Mouse (Mus musculus) cerebellum, postnatal 14 days (tissue): ENCODE results near the gene Tec.
A peak's percentile ranks its signal among the peaks of the same experiment; 100 is the strongest.

Experiments
- DNase-seq, 2 experiments: peaks; one replicate each; pipeline ENCODE4 v3.0.0; 2021; ENCODE audit warnings: mixed read lengths in 2 of 2

Tec gene

GRCm38 (mm10) chr5:72776595-72776994 lies 91.7 kb downstream of the Tec start:
- no peak for DNase-seq

- DNase-seq: no peak
Measured at GRCm38 (mm10) chr5:72776127-72776526, 92.2 kb downstream of the Tec start.

- no peak for DNase-seq
Measured at GRCm38 (mm10) chr5:72769841-72770240, 98.4 kb downstream of the Tec start.

GRCm38 (mm10) chr5:72763546-72763945 lies 104.7 kb downstream of the Tec start:
- no peak for DNase-seq

- DNase-seq: no peak
Measured at GRCm38 (mm10) chr5:72763025-72763424, 105.3 kb downstream of the Tec start.

- DNase-seq: no peak
Measured at GRCm38 (mm10) chr5:72761758-72762157, 106.5 kb downstream of the Tec start.

GRCm38 (mm10) chr5:72761237-72761636 lies 107.0 kb downstream of the Tec start:
- no peak for DNase-seq

GRCm38 (mm10) chr5:72758925-72759924 lies 109.1 kb downstream of the Tec start:
- no peak for DNase-seq

- peak; percentile 38 to 40 for DNase-seq
Measured at GRCm38 (mm10) chr5:72757155-72757773, 111.0 kb downstream of the Tec start.

- DNase-seq: peak; percentile 64 to 69
Measured at GRCm38 (mm10) chr5:72755941-72756340, 112.3 kb downstream of the Tec start.

GRCm38 (mm10) chr5:72755035-72755434 lies 113.2 kb downstream of the Tec start:
- peak; percentile 25 to 59 for DNase-seq

- DNase-seq: no peak
Measured at GRCm38 (mm10) chr5:72752585-72752984, 115.7 kb downstream of the Tec start, which contains the start of gene Txk. Txk (minus strand) TSS chr5:72752777.

- no peak for DNase-seq
Measured at GRCm38 (mm10) chr5:72751056-72751758, 117.1 kb downstream of the Tec start.

GRCm38 (mm10) chr5:72750226-72750625 lies 118.1 kb downstream of the Tec start:
- DNase-seq: no peak

GRCm38 (mm10) chr5:72748659-72749265 lies 119.5 kb downstream of the Tec start:
- no peak for DNase-seq

GRCm38 (mm10) chr5:72747384-72747783 lies 120.9 kb downstream of the Tec start:
- peak; percentile 15 to 20 for DNase-seq

GRCm38 (mm10) chr5:72746461-72746860 lies 121.8 kb downstream of the Tec start:
- no peak for DNase-seq

GRCm38 (mm10) chr5:72743103-72743502 lies 125.2 kb downstream of the Tec start:
- DNase-seq: no peak

- no peak for DNase-seq
Measured at GRCm38 (mm10) chr5:72736868-72737267, 131.4 kb downstream of the Tec start.

- DNase-seq: no peak
Measured at GRCm38 (mm10) chr5:72736437-72736836, 131.8 kb downstream of the Tec start.

GRCm38 (mm10) chr5:72735763-72736162 lies 132.5 kb downstream of the Tec start:
- DNase-seq: no peak

GRCm38 (mm10) chr5:72732885-72733284 lies 135.4 kb downstream of the Tec start:
- no peak for DNase-seq

- no peak for DNase-seq
Measured at GRCm38 (mm10) chr5:72725404-72725803, 142.9 kb downstream of the Tec start.
